Mouse (Mus musculus) liver, postnatal 0 days (tissue): ENCODE data around the gene P2rx3. TPM values are rescaled to one million over a fixed set of nuclear protein-coding genes. Genes with fewer than 3 reads are reported as not detected.
A peak's percentile ranks its signal among the peaks of the same experiment; 100 is the strongest.

Experiments used
- ATAC-seq: fragments of 200-750 bp; cut with Nextera tagmentation; 2 replicates; pipeline ENCODE4 v1.8.0; 2017; ENCODE audit warnings: mild to moderate bottlenecking, moderate library complexity
- DNase-seq: peaks from one replicate; pipeline ENCODE4 v3.0.0-alpha.2; 2016
- H3K27ac ChIP-seq: fragments of 300-500 bp; sonication (generic); 2 replicates; pipeline ENCODE4 v1.5.1; 2014; ENCODE audit warnings: antibody characterized with exemption, moderate library complexity, mild to moderate bottlenecking, low read depth
- H3K27me3 ChIP-seq: fragments of 300-500 bp; sonication (generic); 2 replicates; pipeline ENCODE4 v1.6.1; 2014; ENCODE audit warnings: low read length, control low read depth, mixed read lengths; ENCODE audit not compliant: insufficient read depth
- H3K36me3 ChIP-seq: fragments of 300-500 bp; sonication (generic); replicated peaks from 2 replicates; pipeline ENCODE4 v1.6.1; 2014; ENCODE audit warnings: mild to moderate bottlenecking, control low read depth, low read length, moderate library complexity, mixed read lengths; ENCODE audit not compliant: insufficient read depth
- H3K4me1 ChIP-seq: fragments of 300-500 bp; sonication (generic); 2 replicates; pipeline ENCODE4 v1.6.1; 2014; ENCODE audit warnings: antibody characterized with exemption, mild to moderate bottlenecking, control low read depth; ENCODE audit not compliant: insufficient read depth
- H3K4me2 ChIP-seq: fragments of 300-500 bp; sonication (generic); 2 replicates; pipeline ENCODE4 v1.6.1; 2014; ENCODE audit warnings: low read depth, mild to moderate bottlenecking, low read length, moderate library complexity, mixed read lengths
- H3K4me3 ChIP-seq: fragments of 300-500 bp; sonication (generic); 2 replicates; pipeline ENCODE4 v1.5.1; 2014; ENCODE audit warnings: low read depth, low read length
- H3K9ac ChIP-seq: fragments of 300-500 bp; sonication (generic); replicated peaks from 2 replicates; pipeline ENCODE4 v1.6.1; 2014; ENCODE audit warnings: mild to moderate bottlenecking, moderate library complexity
- H3K9me3 ChIP-seq: fragments of 300-500 bp; sonication (generic); 2 replicates; pipeline ENCODE4 v1.6.1; 2016; ENCODE audit warnings: mild to moderate bottlenecking, control low read depth, low read length, mixed read lengths
- CTCF ChIP-seq: sonication (generic); IDR thresholded peaks from 2 replicates; pipeline ENCODE4 v1.5.1; 2016; ENCODE audit warnings: antibody characterized with exemption, low read depth
- EP300 ChIP-seq: IDR thresholded peaks from 2 replicates; pipeline ENCODE4 v1.6.1; 2016; ENCODE audit warnings: antibody characterized with exemption, low read depth, mild to moderate bottlenecking
- WGBS: fragments of 180-500 bp; shearing (Covaris S2); extraction: QIAGEN DNeasy Blood & Tissue Kit; methylation state at CpG from one replicate; pipeline ENCODE4 v1.1.7; 2014; ENCODE audit not compliant: insufficient replicate concordance; 5-methylcytosine and 5-hydroxymethylcytosine counted together
- polyA plus RNA-seq: library from polyadenylated mRNA; unstranded; fragments of >200 nt; fragmentation: Nextera tagmentation; extraction: Ambion mirVana; gene quantifications from 2 replicates; pipeline ENCODE4 v1.2.1, GENCODE M21; 2015

P2rx3 gene
- polyA plus RNA-seq, 1 experiment from 2014 or later, result 0.56 TPM

- Histone ChIP-seq H3K9ac (no peak overlapping the region), H3K27me3 (no peaks in the 10 kb centered on the region), H3K4me2 (no peak overlapping the region), H3K36me3 (no peaks in the 10 kb centered on the region), H3K4me1 (peaks cover 29% of the 10 kb centered on the region), H3K27ac (no peak overlapping the region), H3K4me3 (no peak overlapping the region), H3K9me3 (no peaks in the 10 kb centered on the region)
- ATAC-seq (no peak), DNase-seq (no peak)
- TF ChIP-seq EP300 (no peak), CTCF (0 out of 2 replicates have a peak, but pooled peaks have one; percentile 28)
- 67% methylated on average over 5 of the region's 5 CpGs for WGBS
Observed at GRCm38 (mm10) chr2:85013826-85014587, 23.3 kb downstream of the P2rx3 start.

DNA sequence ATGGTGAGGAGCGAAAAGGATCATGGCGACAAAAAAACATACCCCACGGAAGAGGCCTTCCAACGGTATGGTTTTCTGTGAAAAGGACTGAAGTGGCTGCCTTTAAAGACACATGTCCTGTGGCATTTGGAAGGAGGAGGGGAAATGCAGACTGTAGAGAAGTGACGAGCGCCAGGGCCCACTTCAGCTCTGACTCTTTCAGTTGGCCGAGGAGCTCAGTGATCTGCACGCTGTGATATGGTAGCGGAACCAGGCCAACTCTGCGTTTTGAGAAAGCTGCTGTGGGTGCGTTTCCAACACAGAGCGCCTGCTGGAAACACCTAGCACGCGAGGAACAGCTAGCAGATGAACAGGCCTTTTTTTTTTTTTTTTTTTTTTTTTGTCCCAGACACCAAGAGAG, 24.6 kb downstream of the P2rx3 start:
- H3K36me3 ChIP-seq, result no peaks in the 10 kb centered on the region
- ATAC-seq (peak; percentile 37), DNase-seq (no peak)
- no peaks in the 10 kb centered on the region for H3K9me3 ChIP-seq
- no peak for TF ChIP-seq EP300
- no peak for TF ChIP-seq CTCF
- 58% methylated on average over 14 of the region's 14 CpGs for WGBS
- H3K9ac ChIP-seq, result 0 out of 2 replicates have a peak overlapping the region, but pooled peaks have one; percentile 4
- no peaks in the 10 kb centered on the region for H3K27me3 ChIP-seq
- peak overlapping the region; percentile 52 for H3K4me2 ChIP-seq
- peaks cover 29% of the 10 kb centered on the region for H3K4me1 ChIP-seq
- H3K27ac ChIP-seq, result peak overlapping the region; percentile 81
- 0 out of 2 replicates have a peak overlapping the region, but pooled peaks have one; percentile 9 for H3K4me3 ChIP-seq

DNA sequence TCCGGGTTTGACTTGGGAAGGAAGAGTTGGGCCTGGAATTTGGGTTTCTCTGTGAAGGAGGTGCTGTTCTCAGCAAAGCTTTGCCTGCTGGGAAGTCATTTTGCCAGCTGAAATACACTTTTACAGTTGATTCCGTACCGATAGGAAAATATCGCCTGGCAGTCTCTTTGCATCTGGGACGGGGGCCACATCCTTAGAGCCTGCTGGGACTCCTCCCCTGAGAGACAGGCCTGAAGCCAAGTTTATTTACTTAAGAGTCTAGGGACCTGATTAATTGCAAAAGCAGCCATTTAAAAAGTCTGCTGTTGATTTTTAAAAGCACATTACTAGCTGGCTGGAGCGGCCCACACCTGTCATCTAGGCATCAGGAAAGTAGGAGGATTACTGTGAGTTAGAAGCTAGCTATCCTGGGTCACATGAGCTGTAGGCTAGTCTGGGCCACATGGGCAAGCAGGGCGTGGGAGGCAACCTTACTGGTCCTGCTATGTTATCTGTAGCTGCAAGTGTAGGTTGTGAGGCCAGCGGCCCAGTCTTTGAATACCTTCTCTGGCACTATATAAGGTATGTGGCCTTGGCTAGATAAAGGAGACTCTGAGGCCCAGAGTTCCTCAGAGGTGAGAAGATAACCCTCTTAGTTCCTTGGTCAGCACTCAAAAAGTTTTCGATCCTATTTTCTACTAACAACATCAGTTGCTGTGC, 25.2 kb downstream of the P2rx3 start:
- peak; percentile 76 for TF ChIP-seq EP300
- no peak for TF ChIP-seq CTCF
- H3K4me3 ChIP-seq, result 0 out of 2 replicates have a peak overlapping the region, but pooled peaks have one; percentile 9

DNA sequence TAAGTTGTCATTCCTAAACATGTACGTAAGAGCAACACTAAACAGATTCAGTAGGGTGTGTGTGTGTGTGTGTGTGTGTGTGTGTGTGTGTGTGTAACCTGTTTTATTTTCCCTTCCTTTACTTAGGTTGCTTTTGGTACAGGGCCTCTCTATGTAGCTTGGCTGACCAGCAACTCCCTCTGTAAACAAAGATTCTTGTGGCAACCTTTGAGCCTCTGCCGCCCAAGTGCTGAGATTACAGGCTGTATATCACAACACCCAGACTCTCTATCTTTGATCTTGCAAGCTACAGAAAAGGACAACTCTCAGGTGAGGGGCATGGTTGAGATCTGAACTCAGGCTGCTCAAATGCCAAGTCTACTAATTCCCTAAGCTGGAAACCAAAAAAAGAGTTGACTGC, 28.1 kb downstream of the P2rx3 start:
- peak; percentile 59 for ATAC-seq
- Histone ChIP-seq H3K9me3 (no peaks in the 10 kb centered on the region), H3K4me1 (peaks cover 31% of the 10 kb centered on the region), H3K36me3 (no peaks in the 10 kb centered on the region), H3K27ac (peak overlapping the region; percentile 70), H3K27me3 (no peaks in the 10 kb centered on the region), H3K9ac (no peak overlapping the region), H3K4me2 (peak overlapping the region; percentile 23; the same call in 1 of the 2 replicates), H3K4me3 (no peak overlapping the region)
- 48% methylated on average over 2 of the region's 2 CpGs for WGBS
- no peak for DNase-seq
- TF ChIP-seq CTCF (no peak), EP300 (no peak)

More for the DNA sequence above, 25.2 kb downstream of the P2rx3 start:
- Histone ChIP-seq H3K4me1 (peaks cover 32% of the 10 kb centered on the region), H3K9ac (0 out of 2 replicates have a peak overlapping the region, but pooled peaks have one; percentile 26), H3K27me3 (no peaks in the 10 kb centered on the region), H3K36me3 (no peaks in the 10 kb centered on the region), H3K4me2 (peak overlapping the region; percentile 52), H3K27ac (peak overlapping the region; percentile 81), H3K9me3 (no peaks in the 10 kb centered on the region)
- 55% methylated on average over 9 of the region's 9 CpGs for WGBS
- peak; percentile 62 for DNase-seq
- ATAC-seq, result peak; percentile 93

DNA sequence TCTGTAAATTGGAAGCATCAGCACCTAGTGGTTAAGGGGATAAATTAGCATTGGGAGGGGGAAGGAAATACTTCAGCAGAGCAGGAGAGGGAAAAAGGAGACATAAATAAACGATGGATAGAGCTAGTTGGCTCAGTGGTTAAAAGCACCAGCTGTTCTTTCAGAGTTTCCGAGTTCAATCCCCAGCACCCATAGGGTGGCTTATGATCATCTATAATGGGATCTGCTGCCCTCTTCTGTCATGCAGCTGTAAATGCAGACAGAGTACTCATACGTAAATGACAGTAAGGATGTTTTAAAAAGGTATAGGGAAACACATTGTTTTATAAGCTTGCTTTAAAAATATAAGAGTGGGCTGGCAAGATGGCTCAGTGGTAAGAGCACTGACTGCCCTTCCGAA, 29.5 kb downstream of the P2rx3 start:
- H3K4me1 ChIP-seq, result peaks cover 26% of the 10 kb centered on the region
- peak; percentile 40 for DNase-seq

GRCm38 (mm10) chr2:85006600-85006999, 30.7 kb downstream of the P2rx3 start:
- TF ChIP-seq EP300, result no peak
- no peak for TF ChIP-seq CTCF
- DNase-seq (no peak), ATAC-seq (peak; percentile 26)
- Histone ChIP-seq H3K4me3 (no peak overlapping the region), H3K27me3 (no peaks in the 10 kb centered on the region), H3K9me3 (no peaks in the 10 kb centered on the region), H3K27ac (peak overlapping the region; percentile 32; the same call in 1 of the 2 replicates), H3K4me2 (no peak overlapping the region), H3K4me1 (peaks cover 20% of the 10 kb centered on the region), H3K9ac (no peak overlapping the region), H3K36me3 (no peaks in the 10 kb centered on the region)
- WGBS, result 64% methylated on average over 7 of the region's 7 CpGs

More for the DNA sequence above, 29.5 kb downstream of the P2rx3 start:
- TF ChIP-seq EP300, result no peak
- TF ChIP-seq CTCF, result peak; percentile 87
- H3K4me2 ChIP-seq, result no peak overlapping the region
- H3K4me3 ChIP-seq, result no peak overlapping the region
- no peaks in the 10 kb centered on the region for H3K36me3 ChIP-seq
- no peak for ATAC-seq
- WGBS, result 22% methylated on average over 4 of the region's 4 CpGs
- H3K9me3 ChIP-seq, result no peaks in the 10 kb centered on the region
- no peak overlapping the region for H3K9ac ChIP-seq
- H3K27me3 ChIP-seq, result no peaks in the 10 kb centered on the region
- no peak overlapping the region for H3K27ac ChIP-seq
